Mouse (Mus musculus) mouse embryonic stem cell (cell line): ENCODE data around the gene Pnmt.

ENCODE experiments used
- in situ Hi-C, 2 experiments: fragments of 300-500 bp; cut with MboI; formaldehyde crosslinking; loops; 1 replicate in 1 of 2; 3 replicates in 1 of 2; pipeline ENCODE4 v1.14.3; 2019 to 2020; ENCODE audit warnings: low sequenced_read_pairs in 2 of 2, low pct_unique_long_range_greater_than_20kb in 1 of 2, mixed read lengths in 1 of 2; ENCODE audit not compliant: unreplicated experiment in 1 of 2

Pnmt gene

GRCm38 (mm10) chr11:98385638-98386585 lies at the start of gene Pnmt:
Gene Pnmt (plus strand): TSS chr11:98386450.
- in situ Hi-C loops: no loop called here

- in situ Hi-C loops: no loop called here
These were observed 47.7 kb upstream of the Pnmt start for GRCm38 (mm10) chr11:98338507-98338961.

GRCm38 (mm10) chr11:98339071-98339501 lies 47.2 kb upstream of the Pnmt start:
- in situ Hi-C loops: no loop called here

- in situ Hi-C loops: loop anchor here in 1 of 2 experiments (5.0 kb wide), 1 partner anchor 72 kb away; no protein-coding TSS in a partner anchor
These were observed 46.5 kb upstream of the Pnmt start for GRCm38 (mm10) chr11:98339679-98340287.

- in situ Hi-C loops: loop anchor here in 1 of 2 experiments (5.0 kb wide), 1 partner anchor 73 kb away; no protein-coding TSS in a partner anchor
These were observed 45.7 kb upstream of the Pnmt start for GRCm38 (mm10) chr11:98340597-98340996.

- in situ Hi-C loops: loop anchor here in 1 of 2 experiments (5.0 kb wide), 1 partner anchor 74 kb away; no protein-coding TSS in a partner anchor
These were observed 45.1 kb upstream of the Pnmt start for GRCm38 (mm10) chr11:98341174-98341573.

- in situ Hi-C loops: loop anchor here in 1 of 2 experiments (5.0 kb wide), 1 partner anchor 75 kb away; no protein-coding TSS in a partner anchor
These were observed 44.0 kb upstream of the Pnmt start for GRCm38 (mm10) chr11:98342000-98342945.

- in situ Hi-C loops: no loop called here
These were observed 41.0 kb upstream of the Pnmt start for GRCm38 (mm10) chr11:98345253-98345652.

GRCm38 (mm10) chr11:98346168-98346567 lies 40.1 kb upstream of the Pnmt start:
- in situ Hi-C loops: no loop called here

- in situ Hi-C loops: no loop called here
These were observed 38.7 kb upstream of the Pnmt start for GRCm38 (mm10) chr11:98347385-98348082.

- in situ Hi-C loops: no loop called here
These were observed 37.9 kb upstream of the Pnmt start, which contains the start of gene Ppp1r1b for GRCm38 (mm10) chr11:98348083-98348961. Gene Ppp1r1b (plus strand): TSS chr11:98348404.

GRCm38 (mm10) chr11:98349308-98349707 lies 36.9 kb upstream of the Pnmt start:
- in situ Hi-C loops: no loop called here

GRCm38 (mm10) chr11:98352272-98352990 lies 33.8 kb upstream of the Pnmt start:
- in situ Hi-C loops: no loop called here

- in situ Hi-C loops: no loop called here
These were observed 32.5 kb upstream of the Pnmt start for GRCm38 (mm10) chr11:98353651-98354211.

- in situ Hi-C loops: no loop called here
These were observed 31.8 kb upstream of the Pnmt start for GRCm38 (mm10) chr11:98354445-98354844.
